12 mouse cellular contexts compared by ENCODE assay signal in genomic region chr17:23683226-23683625, GRCm38 (mm10). TPM values are rescaled to one million over a fixed set of nuclear protein-coding genes. Genes with fewer than 3 reads are reported as not detected.
DNase-seq lines count a peak whose midpoint lies in the region; ATAC-seq lines count a peak whose summit lies in the region.
"Had no signal": no experiment of that assay in that cellular context is flagged by ENCODE, and none has a peak within 500 bp of the region (broad histone marks: within the 10 kb centered on the region; RNA-seq: fewer than 3 reads in every experiment).

No protein-coding gene starts in this region.

- H3K27ac ChIP-seq in kidney, embryonic 15.5 days: peak overlapping the region; percentile 94
- no peak overlapping the region for H3K27ac ChIP-seq in neural tube, embryonic 12.5 days
- H3K27ac ChIP-seq in forebrain, embryonic 13.5 days: no peak overlapping the region
- no peak overlapping the region for H3K27ac ChIP-seq in stomach, embryonic 16.5 days (ENCODE audit: low read length)
- H3K27ac ChIP-seq: heart, embryonic 13.5 days had no signal

- ATAC-seq in kidney, embryonic 15.5 days (replicated peaks; ENCODE audit: low FRiP score): peak; percentile 26
- 0 out of 2 replicates have a peak, but pooled peaks have one; percentile 15 for ATAC-seq in neural tube, embryonic 12.5 days (ENCODE audit: low FRiP score, low read depth)
- no peak for ATAC-seq in forebrain, embryonic 13.5 days
- no peak for ATAC-seq in stomach, embryonic 16.5 days (ENCODE audit: insufficient read depth, low FRiP score)
- ATAC-seq: activated CD4-positive, CD25-positive, alpha-beta regulatory T cell, adult 4 months; inflammation-experienced regulatory T-cells, adult 6 months had no signal

- H3K4me2 ChIP-seq in kidney, embryonic 15.5 days: peak overlapping the region; percentile 65
- H3K4me2 ChIP-seq in neural tube, embryonic 12.5 days (replicated peaks): peak overlapping the region; percentile 22
- peak overlapping the region; percentile 39 for H3K4me2 ChIP-seq in forebrain, embryonic 13.5 days
- H3K4me2 ChIP-seq in stomach, embryonic 16.5 days (ENCODE audit: low read depth, low read length): peak overlapping the region; percentile 17
- H3K4me2 ChIP-seq: heart, embryonic 13.5 days had no signal

- no peaks in the 10 kb centered on the region for H3K9me3 ChIP-seq in kidney, embryonic 15.5 days (replicated peaks)
- H3K9me3 ChIP-seq in neural tube, embryonic 12.5 days: no peaks in the 10 kb centered on the region
- no peaks in the 10 kb centered on the region for H3K9me3 ChIP-seq in forebrain, embryonic 13.5 days (replicated peaks)
- H3K9me3 ChIP-seq in stomach, embryonic 16.5 days (replicated peaks; ENCODE audit: control insufficient read depth, low read length): no peaks in the 10 kb centered on the region
- H3K9me3 ChIP-seq: heart, embryonic 13.5 days had no signal

- H3K9ac ChIP-seq in kidney, embryonic 15.5 days: peak overlapping the region; percentile 47
- H3K9ac ChIP-seq in neural tube, embryonic 12.5 days: no peak overlapping the region
- no peak overlapping the region for H3K9ac ChIP-seq in forebrain, embryonic 13.5 days
- H3K9ac ChIP-seq in stomach, embryonic 16.5 days (ENCODE audit: low read length): peak overlapping the region; percentile 16; the same call in 1 of the 2 replicates
- H3K9ac ChIP-seq: heart, embryonic 13.5 days had no signal

- peaks cover 64% of the 10 kb centered on the region for H3K27me3 ChIP-seq in kidney, embryonic 15.5 days
- H3K27me3 ChIP-seq in neural tube, embryonic 12.5 days (replicated peaks): peaks cover 61% of the 10 kb centered on the region
- peaks cover 62% of the 10 kb centered on the region for H3K27me3 ChIP-seq in forebrain, embryonic 13.5 days
- H3K27me3 ChIP-seq in stomach, embryonic 16.5 days (ENCODE audit: control insufficient read depth, insufficient read depth, low read length): peaks cover 28% of the 10 kb centered on the region

- 5% methylated on average over 15 of the region's 15 CpGs for WGBS in kidney, embryonic 15.5 days
- WGBS in neural tube, embryonic 12.5 days: 16% methylated on average over 15 of the region's 15 CpGs
- 26% methylated on average over 15 of the region's 15 CpGs for WGBS in forebrain, embryonic 13.5 days
- 22% methylated on average over 15 of the region's 15 CpGs for WGBS in stomach, embryonic 16.5 days

- peak overlapping the region; percentile 49 for H3K4me3 ChIP-seq in kidney, embryonic 15.5 days (replicated peaks)
- no peak overlapping the region for H3K4me3 ChIP-seq in neural tube, embryonic 12.5 days
- peak overlapping the region; percentile 6; the same call in 1 of the 2 replicates for H3K4me3 ChIP-seq in forebrain, embryonic 13.5 days
- no peak overlapping the region for H3K4me3 ChIP-seq in stomach, embryonic 16.5 days (replicated peaks; ENCODE audit: low read length)
- H3K4me3 ChIP-seq: heart, embryonic 13.5 days had no signal

- H3K4me1 ChIP-seq in kidney, embryonic 15.5 days: peaks cover 65% of the 10 kb centered on the region
- peaks cover 19% of the 10 kb centered on the region for H3K4me1 ChIP-seq in neural tube, embryonic 12.5 days
- H3K4me1 ChIP-seq in forebrain, embryonic 13.5 days: peaks cover 22% of the 10 kb centered on the region
- peaks cover 20% of the 10 kb centered on the region; the same call in 1 of the 2 replicates for H3K4me1 ChIP-seq in stomach, embryonic 16.5 days (ENCODE audit: control insufficient read depth, insufficient read depth, low read length)

- H3K36me3 ChIP-seq in kidney, embryonic 15.5 days: no peaks in the 10 kb centered on the region
- no peaks in the 10 kb centered on the region for H3K36me3 ChIP-seq in neural tube, embryonic 12.5 days
- no peaks in the 10 kb centered on the region for H3K36me3 ChIP-seq in forebrain, embryonic 13.5 days (ENCODE audit: poor library complexity, severe bottlenecking)
- H3K36me3 ChIP-seq in stomach, embryonic 16.5 days (ENCODE audit: control insufficient read depth, insufficient read depth, low read length): no peaks in the 10 kb centered on the region
- H3K36me3 ChIP-seq: heart, embryonic 13.5 days had no signal

- no peak for DNase-seq in kidney, adult 11 months
- no peak for DNase-seq in neural tube, embryonic 10.5 days (ENCODE audit: extremely low spot score, low spot score)
- no peak for DNase-seq in cerebellum, adult 8-10 months
- DNase-seq in cerebellum, adult 9-11 months: no peak
- DNase-seq: left cerebral cortex, postnatal 4 days had no signal

RNA-seq across cellular contexts. Expression of gene Cldn9, which starts 0.6 kb away (rescaled TPM):
- 51.2 and 53.1 TPM in 2 replicates for polyA plus RNA-seq in kidney, embryonic 15.5 days (2015; fragmentation: Nextera tagmentation; extraction: Ambion mirVana)
- polyA plus RNA-seq in neural tube, embryonic 12.5 days (2016; fragmentation: Nextera tagmentation; extraction: Ambion mirVana): 0.74 and 1.9 TPM in 2 replicates
- polyA plus RNA-seq in forebrain, embryonic 13.5 days (2015; fragmentation: Nextera tagmentation; extraction: Ambion mirVana): 2.0 and 3.3 TPM in 2 replicates
- polyA plus RNA-seq in stomach, embryonic 16.5 days (2015; fragmentation: Nextera tagmentation; extraction: Ambion mirVana): 1.3 and 2.2 TPM in 2 replicates
- polyA plus RNA-seq: activated CD4-positive, CD25-positive, alpha-beta regulatory T cell, adult 4 months; inflammation-experienced regulatory T-cells, adult 6 months had no signal

RNA-seq across cellular contexts. Expression of gene Cldn6, which starts 4.2 kb away (rescaled TPM):
- polyA plus RNA-seq in kidney, embryonic 15.5 days (2015; fragmentation: Nextera tagmentation; extraction: Ambion mirVana): 189 and 191 TPM in 2 replicates
- 2.7 and 3.6 TPM in 2 replicates for polyA plus RNA-seq in neural tube, embryonic 12.5 days (2016; fragmentation: Nextera tagmentation; extraction: Ambion mirVana)
- polyA plus RNA-seq in forebrain, embryonic 13.5 days (2015; fragmentation: Nextera tagmentation; extraction: Ambion mirVana): 0.30 and 0.50 TPM in 2 replicates
- 69.6 and 70.6 TPM in 2 replicates for polyA plus RNA-seq in stomach, embryonic 16.5 days (2015; fragmentation: Nextera tagmentation; extraction: Ambion mirVana)
- polyA plus RNA-seq: activated CD4-positive, CD25-positive, alpha-beta regulatory T cell, adult 4 months; inflammation-experienced regulatory T-cells, adult 6 months had no signal

RNA-seq across cellular contexts. Expression of gene Tnfrsf12a, which starts 6.0 kb away (rescaled TPM):
- 27.5 and 29.5 TPM in 2 replicates for polyA plus RNA-seq in kidney, embryonic 15.5 days (2015; fragmentation: Nextera tagmentation; extraction: Ambion mirVana)
- polyA plus RNA-seq in neural tube, embryonic 12.5 days (2016; fragmentation: Nextera tagmentation; extraction: Ambion mirVana): 3.1 and 3.9 TPM in 2 replicates
- 3.8 and 5.5 TPM in 2 replicates for polyA plus RNA-seq in forebrain, embryonic 13.5 days (2015; fragmentation: Nextera tagmentation; extraction: Ambion mirVana)
- 24.1 and 26.6 TPM in 2 replicates for polyA plus RNA-seq in stomach, embryonic 16.5 days (2015; fragmentation: Nextera tagmentation; extraction: Ambion mirVana)

RNA-seq across cellular contexts. Expression of gene Thoc6, which starts 9.5 kb away (rescaled TPM):
- 52.4 and 53.4 TPM in 2 replicates for polyA plus RNA-seq in kidney, embryonic 15.5 days (2015; fragmentation: Nextera tagmentation; extraction: Ambion mirVana)
- polyA plus RNA-seq in neural tube, embryonic 12.5 days (2016; fragmentation: Nextera tagmentation; extraction: Ambion mirVana): 54.0 and 57.6 TPM in 2 replicates
- polyA plus RNA-seq in forebrain, embryonic 13.5 days (2015; fragmentation: Nextera tagmentation; extraction: Ambion mirVana): 45.3 and 47.4 TPM in 2 replicates
- 37.0 and 38.5 TPM in 2 replicates for polyA plus RNA-seq in stomach, embryonic 16.5 days (2015; fragmentation: Nextera tagmentation; extraction: Ambion mirVana)

RNA-seq across cellular contexts. Expression of gene Hcfc1r1, which starts 9.8 kb away (rescaled TPM):
- polyA plus RNA-seq in kidney, embryonic 15.5 days (2015; fragmentation: Nextera tagmentation; extraction: Ambion mirVana): 63.2 and 69.5 TPM in 2 replicates
- 69.2 and 74.4 TPM in 2 replicates for polyA plus RNA-seq in neural tube, embryonic 12.5 days (2016; fragmentation: Nextera tagmentation; extraction: Ambion mirVana)
- polyA plus RNA-seq in forebrain, embryonic 13.5 days (2015; fragmentation: Nextera tagmentation; extraction: Ambion mirVana): 56.8 and 60.3 TPM in 2 replicates
- 93.1 and 112 TPM in 2 replicates for polyA plus RNA-seq in stomach, embryonic 16.5 days (2015; fragmentation: Nextera tagmentation; extraction: Ambion mirVana)

Comparison
In these comparisons a context has a peak if more than half of its experiments do, and no peak if none do; other contexts are left out.
1. ATAC-seq: peak in kidney, embryonic 15.5 days (single experiment) and neural tube, embryonic 12.5 days (single experiment); none in forebrain, embryonic 13.5 days (single experiment) and stomach, embryonic 16.5 days (single experiment).
2. H3K4me3 ChIP-seq: peak in kidney, embryonic 15.5 days (single experiment) and forebrain, embryonic 13.5 days (single experiment); none in neural tube, embryonic 12.5 days (single experiment) and stomach, embryonic 16.5 days (single experiment).
3. H3K9ac ChIP-seq: peak in kidney, embryonic 15.5 days (single experiment) and stomach, embryonic 16.5 days (single experiment); none in neural tube, embryonic 12.5 days (single experiment) and forebrain, embryonic 13.5 days (single experiment).
4. RNA of gene Cldn9, which starts 0.6 kb away (polyA plus RNA-seq): 51.2 to 53.1 TPM in kidney, embryonic 15.5 days; 2.0 to 3.3 TPM in forebrain, embryonic 13.5 days, 1.3 to 2.2 TPM in stomach, embryonic 16.5 days and 0.74 to 1.9 TPM in neural tube, embryonic 12.5 days; every median in the first group is over 10 times any median in the second.
5. RNA of gene Cldn6, which starts 4.2 kb away (polyA plus RNA-seq): 189 to 191 TPM in kidney, embryonic 15.5 days and 69.6 to 70.6 TPM in stomach, embryonic 16.5 days; 2.7 to 3.6 TPM in neural tube, embryonic 12.5 days and 0.30 to 0.50 TPM in forebrain, embryonic 13.5 days; every median in the first group is over 10 times any median in the second.
6. Peak in every context shown above with its lines, with median percentiles within 50 percentile points of each other: H3K4me2 ChIP-seq.